Mouse (Mus musculus) stomach, postnatal 0 days (tissue): ENCODE data around the gene Tspan7. TPM values are rescaled to one million over a fixed set of nuclear protein-coding genes. Genes with fewer than 3 reads are reported as not detected.

Experiments used
- ATAC-seq: fragments of 200-750 bp; cut with Nextera tagmentation; 2 replicates; pipeline ENCODE4 v1.8.0; 2017; ENCODE audit not compliant: low FRiP score, low TSS enrichment
- DNase-seq: peaks from one replicate; pipeline ENCODE4 v3.0.0-alpha.2; 2016; ENCODE audit warnings: low spot score
- H3K27ac ChIP-seq: fragments of 300-500 bp; sonication (generic); replicated peaks from 2 replicates; pipeline ENCODE4 v1.5.1; 2014; ENCODE audit warnings: mild to moderate bottlenecking, control low read depth
- H3K27me3 ChIP-seq: fragments of 300-500 bp; sonication (generic); 2 replicates; pipeline ENCODE4 v1.6.1; 2014; ENCODE audit warnings: low read length; ENCODE audit not compliant: control insufficient read depth, insufficient read depth
- H3K36me3 ChIP-seq: fragments of 300-500 bp; sonication (generic); 2 replicates; pipeline ENCODE4 v1.6.1; 2014; ENCODE audit warnings: low read length, mixed read lengths; ENCODE audit not compliant: control insufficient read depth, insufficient read depth
- H3K4me1 ChIP-seq: fragments of 300-500 bp; sonication (generic); replicated peaks from 2 replicates; pipeline ENCODE4 v1.6.1; 2014; ENCODE audit warnings: antibody characterized with exemption; ENCODE audit not compliant: control insufficient read depth, insufficient read depth
- H3K4me2 ChIP-seq: fragments of 300-500 bp; sonication (generic); replicated peaks from 2 replicates; pipeline ENCODE4 v1.6.1; 2014; ENCODE audit warnings: low read depth, mild to moderate bottlenecking, control low read depth, moderate library complexity
- H3K4me3 ChIP-seq: fragments of 300-500 bp; sonication (generic); 2 replicates; pipeline ENCODE4 v1.5.1; 2014; ENCODE audit warnings: low read depth, low read length, control low read depth
- H3K9ac ChIP-seq: fragments of 300-500 bp; sonication (generic); 2 replicates; pipeline ENCODE4 v1.6.1; 2014; ENCODE audit warnings: mild to moderate bottlenecking, low read length, control low read depth, mixed read lengths
- H3K9me3 ChIP-seq: fragments of 300-500 bp; sonication (generic); 2 replicates; pipeline ENCODE4 v1.6.1; 2016; ENCODE audit warnings: low read length; ENCODE audit not compliant: control insufficient read depth
- CTCF ChIP-seq: IDR thresholded peaks from 2 replicates; pipeline ENCODE4 v1.5.1; 2016; ENCODE audit warnings: antibody characterized with exemption, low read depth, mild to moderate bottlenecking, moderate library complexity
- EP300 ChIP-seq: optimal IDR thresholded peaks from 2 replicates; pipeline ENCODE3; 2016; ENCODE audit warnings: antibody characterized with exemption
- WGBS: fragments of 180-500 bp; shearing (Covaris S2); extraction: QIAGEN DNeasy Blood & Tissue Kit; methylation state at CpG from one replicate; pipeline ENCODE4 v1.1.7; 2014; 5-methylcytosine and 5-hydroxymethylcytosine counted together
- polyA plus RNA-seq: library from polyadenylated mRNA; unstranded; fragments of >200 nt; fragmentation: Nextera tagmentation; extraction: Ambion mirVana; gene quantifications from 2 replicates; pipeline ENCODE4 v1.2.1, GENCODE M21; 2015

Gene Tspan7
- polyA plus RNA-seq, 1 experiment from 2014 or later = 72.6 TPM

DNA sequence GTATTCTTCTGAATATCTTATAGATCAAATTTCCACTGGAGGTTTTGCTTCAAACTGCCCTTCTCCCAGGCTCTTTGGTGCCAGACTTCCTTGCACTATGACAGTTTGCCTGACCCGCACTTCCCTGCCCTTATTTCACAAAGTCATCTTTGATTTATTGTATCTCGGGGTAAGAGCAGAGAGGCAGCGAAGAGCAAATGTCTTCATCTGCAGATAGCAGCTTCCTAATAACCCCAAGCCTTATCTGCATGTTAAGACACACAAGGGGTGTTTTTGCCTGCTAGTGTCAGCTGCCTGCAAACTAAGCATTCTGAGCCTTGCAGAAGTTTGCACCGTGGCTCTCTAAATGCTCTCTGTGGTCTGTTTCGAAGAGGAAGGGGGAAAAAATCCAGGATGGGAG, 29.5 kb downstream of the Tspan7 start:
- no peak overlapping the region for H3K4me2 ChIP-seq
- ATAC-seq (no peak), DNase-seq (no peak)
- H3K27me3 ChIP-seq = no peaks in the 10 kb centered on the region
- H3K4me3 ChIP-seq = no peak overlapping the region
- H3K9ac ChIP-seq = no peak overlapping the region
- H3K4me1 ChIP-seq = no peaks in the 10 kb centered on the region
- H3K27ac ChIP-seq = no peak overlapping the region
- H3K9me3 ChIP-seq = no peaks in the 10 kb centered on the region
- no peak for TF ChIP-seq CTCF
- no peak for TF ChIP-seq EP300
- 59% methylated on average over 5 of the region's 5 CpGs for WGBS
- H3K36me3 ChIP-seq = no peaks in the 10 kb centered on the region

DNA sequence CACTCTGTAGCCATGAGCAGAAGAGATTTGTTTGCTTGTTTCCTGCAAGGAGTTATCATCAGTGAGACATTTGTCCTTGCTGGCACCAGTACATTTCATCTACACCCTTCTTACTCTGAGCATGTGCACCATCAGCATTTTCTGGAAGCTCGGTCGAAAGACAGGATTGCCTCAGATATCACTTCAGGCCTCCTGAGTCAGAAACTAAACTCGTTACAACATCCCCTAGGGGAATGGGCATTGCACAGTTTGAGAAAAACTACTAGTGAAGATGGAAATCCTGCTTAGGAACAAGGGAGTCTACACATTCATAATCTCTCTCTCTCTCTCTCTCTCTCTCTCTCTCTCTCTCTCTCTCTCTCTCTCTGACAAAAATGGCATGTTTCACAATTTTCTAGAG, 30.0 kb downstream of the Tspan7 start:
- no peak overlapping the region for H3K4me3 ChIP-seq
- no peak for DNase-seq

GRCm38 (mm10) chrX:10516448-10516847, 31.5 kb downstream of the Tspan7 start:
- H3K27ac ChIP-seq = no peak overlapping the region
- no peaks in the 10 kb centered on the region for H3K27me3 ChIP-seq
- DNase-seq = no peak
- ATAC-seq = no peak
- no peaks in the 10 kb centered on the region for H3K36me3 ChIP-seq
- no peaks in the 10 kb centered on the region for H3K9me3 ChIP-seq
- H3K4me3 ChIP-seq = no peak overlapping the region
- no peak overlapping the region for H3K4me2 ChIP-seq
- 81% methylated on average over 7 of the region's 7 CpGs for WGBS
- H3K9ac ChIP-seq = no peak overlapping the region
- H3K4me1 ChIP-seq = no peaks in the 10 kb centered on the region
- TF ChIP-seq CTCF (no peak), EP300 (no peak)

More for the DNA sequence above, 30.0 kb downstream of the Tspan7 start:
- TF ChIP-seq CTCF = no peak
- no peak for TF ChIP-seq EP300
- no peaks in the 10 kb centered on the region for H3K27me3 ChIP-seq
- H3K36me3 ChIP-seq = no peaks in the 10 kb centered on the region
- WGBS = 56% methylated on average over 3 of the region's 3 CpGs
- no peaks in the 10 kb centered on the region for H3K4me1 ChIP-seq
- H3K27ac ChIP-seq = no peak overlapping the region
- no peak overlapping the region for H3K9ac ChIP-seq
- H3K9me3 ChIP-seq = no peaks in the 10 kb centered on the region
- ATAC-seq = no peak
- no peak overlapping the region for H3K4me2 ChIP-seq

DNA sequence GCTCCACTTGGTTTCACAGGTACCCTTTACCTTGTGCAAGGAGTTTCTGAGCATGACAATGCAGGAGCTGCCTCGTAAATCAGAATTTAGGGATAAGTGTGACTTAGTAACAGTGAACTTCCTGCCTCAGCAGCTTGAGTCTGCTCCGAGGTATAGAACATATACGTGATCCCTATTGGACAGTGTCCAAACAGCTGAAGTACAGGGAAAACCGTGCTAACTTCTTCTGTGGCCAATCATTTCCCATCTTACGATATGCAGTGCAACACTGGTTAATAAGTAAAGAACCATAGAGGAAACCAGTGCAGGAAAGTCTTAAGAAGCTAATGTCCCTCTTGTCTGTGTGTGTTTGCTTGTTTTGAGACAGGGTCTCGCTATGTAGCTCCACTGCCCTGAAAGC, 32.0 kb downstream of the Tspan7 start:
- no peak overlapping the region for H3K4me2 ChIP-seq
- no peaks in the 10 kb centered on the region for H3K36me3 ChIP-seq
- no peak overlapping the region for H3K9ac ChIP-seq
- H3K4me3 ChIP-seq = no peak overlapping the region
- no peak for DNase-seq
- H3K27ac ChIP-seq = no peak overlapping the region
- H3K9me3 ChIP-seq = no peaks in the 10 kb centered on the region
- WGBS = 62% methylated on average over 6 of the region's 6 CpGs
- H3K4me1 ChIP-seq = no peaks in the 10 kb centered on the region
- no peaks in the 10 kb centered on the region for H3K27me3 ChIP-seq
- TF ChIP-seq EP300 = no peak
- TF ChIP-seq CTCF = no peak
- no peak for ATAC-seq

GRCm38 (mm10) chrX:10517756-10518155, 32.8 kb downstream of the Tspan7 start:
- no peak for DNase-seq

GRCm38 (mm10) chrX:10518510-10518909, 33.6 kb downstream of the Tspan7 start:
- WGBS = 38% methylated on average over 5 of the region's 5 CpGs
- TF ChIP-seq CTCF = no peak
- no peak for TF ChIP-seq EP300
- no peak for ATAC-seq
- Histone ChIP-seq H3K9me3 (no peaks in the 10 kb centered on the region), H3K9ac (no peak overlapping the region), H3K4me2 (no peak overlapping the region), H3K27ac (no peak overlapping the region), H3K4me1 (no peaks in the 10 kb centered on the region), H3K27me3 (no peaks in the 10 kb centered on the region), H3K4me3 (no peak overlapping the region), H3K36me3 (no peaks in the 10 kb centered on the region)
- DNase-seq = no peak

More at GRCm38 (mm10) chrX:10517756-10518155, 32.8 kb downstream of the Tspan7 start:
- WGBS = 68% methylated on average over 4 of the region's 4 CpGs
- no peaks in the 10 kb centered on the region for H3K27me3 ChIP-seq
- H3K9me3 ChIP-seq = no peaks in the 10 kb centered on the region
- no peak overlapping the region for H3K27ac ChIP-seq
- ATAC-seq = no peak
- H3K4me2 ChIP-seq = no peak overlapping the region
- H3K4me1 ChIP-seq = no peaks in the 10 kb centered on the region
- no peak for TF ChIP-seq EP300
- TF ChIP-seq CTCF = no peak
- no peaks in the 10 kb centered on the region for H3K36me3 ChIP-seq
- no peak overlapping the region for H3K9ac ChIP-seq
- no peak overlapping the region for H3K4me3 ChIP-seq
